Mouse (Mus musculus) mammary gland, adult 2 months (tissue): Measurements from ENCODE around the gene Gm20741. TPM values are rescaled to one million over a fixed set of nuclear protein-coding genes. Genes with fewer than 3 reads are reported as not detected.

Experiments
- polyA plus RNA-seq: library from polyadenylated mRNA; depleted of rRNA; stranded (reverse); fragments of >200 nt; gene quantifications from 2 replicates; pipeline ENCODE4 v1.2.3, GENCODE M21; 2012; ENCODE audit warnings: low replicate concordance; rRNA removed

The Gm20741 gene
- polyA plus RNA-seq: not detected in 2 replicates

GRCm38 (mm10) chr16:88811827-88812226 is at the start of gene Gm20741:
TSS of gene Gm20741 (minus strand) at chr16:88812220.

DNA sequence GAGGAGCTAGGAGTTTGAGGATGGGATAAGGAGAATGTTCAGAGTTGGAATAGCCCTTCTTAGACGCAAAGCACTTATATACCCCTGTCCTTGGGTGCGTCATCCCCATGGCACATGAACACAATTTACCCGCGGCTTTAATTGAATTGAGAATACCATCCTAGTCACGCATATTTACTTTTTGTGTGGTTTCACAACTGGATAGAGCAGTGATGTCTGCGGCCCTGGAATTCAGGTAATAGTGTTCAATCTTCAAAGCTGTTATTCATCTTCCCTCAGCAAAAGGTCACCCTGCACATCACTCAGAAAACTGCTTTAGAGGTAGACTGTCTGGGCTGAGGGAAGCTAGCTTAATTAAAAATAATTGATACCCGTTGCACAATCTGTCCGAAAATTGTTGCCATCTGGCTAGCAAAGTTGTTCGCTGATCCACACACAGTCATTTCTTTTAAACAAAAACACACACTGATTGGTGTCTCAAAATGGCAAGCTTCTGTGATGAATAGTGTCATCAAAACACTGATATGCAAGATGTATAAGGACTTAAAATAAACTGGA is 14.2 kb upstream of the Gm20741 start, which contains the start of gene Krtap14:
Krtap14 (minus strand) TSS at position 51 of the 558 bp plus-strand sequence.

DNA sequence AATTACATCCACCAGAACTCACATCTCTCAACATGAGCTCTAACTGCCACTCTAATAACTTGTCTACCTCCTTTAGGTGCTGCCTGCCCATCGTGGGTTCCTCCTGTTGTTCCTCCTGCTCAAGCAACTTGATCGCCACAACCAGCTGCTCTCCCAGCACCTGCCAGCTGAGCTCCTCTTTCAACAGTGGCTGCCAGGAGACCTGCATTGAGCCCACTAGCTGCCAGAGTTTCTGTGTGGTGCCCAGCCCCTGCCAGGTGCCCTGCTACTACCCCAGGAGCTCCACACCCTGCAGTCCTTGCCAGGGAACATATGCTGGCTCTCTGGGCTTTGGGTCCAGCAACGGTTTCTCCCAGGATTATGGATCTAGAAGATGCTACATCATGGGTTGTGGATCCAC is 8.0 kb upstream of the Gm20741 start, which contains the start of gene Krtap15:
Krtap15 (plus strand) TSS at position 150 of the 400 bp plus-strand sequence.

DNA sequence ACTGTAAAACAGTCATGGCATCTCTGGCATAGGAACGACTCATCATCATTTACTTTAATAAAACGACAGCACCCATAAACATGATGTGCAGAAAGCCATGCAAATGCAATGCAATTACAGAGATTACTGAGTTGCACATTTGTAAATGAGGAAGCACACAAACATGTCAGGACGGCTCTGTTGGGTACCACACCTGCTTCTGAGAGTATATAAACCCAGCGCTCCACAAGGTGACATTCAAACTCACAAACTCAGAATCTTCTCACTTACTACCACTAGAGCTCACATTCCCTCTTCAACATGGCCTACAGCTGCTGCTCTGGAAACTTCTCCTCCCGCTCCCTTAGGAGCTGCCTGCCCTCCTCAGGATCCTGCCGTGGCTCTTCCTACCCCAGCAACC is 34.4 kb downstream of the Gm20741 start, which contains the start of gene Gm5965:
Gm5965 (plus strand) TSS at position 301 of the 400 bp plus-strand sequence.

GRCm38 (mm10) chr16:88774106-88774505 is 37.9 kb downstream of the Gm20741 start, which contains the start of gene 2310057N15Rik:
TSS of gene 2310057N15Rik (minus strand) at chr16:88774206.

Other genes starting within 250 kb of the Gm20741 start
- 2.8 and 4.9 TPM in 2 replicates for gene Cldn8, start 249.0 kb downstream of the Gm20741 start, polyA plus RNA-seq
- not detected in 2 replicates for gene Krtap24-1, start 199.9 kb downstream of the Gm20741 start, polyA plus RNA-seq
- gene 2310079G19Rik, start 184.6 kb downstream of the Gm20741 start, polyA plus RNA-seq: not detected in 2 replicates
- gene Krtap26-1, start 164.4 kb downstream of the Gm20741 start, polyA plus RNA-seq: not detected in 2 replicates
- gene Krtap27-1, start 140.5 kb downstream of the Gm20741 start, polyA plus RNA-seq: not detected in 2 replicates
- gene 2310061N02Rik, start 104.3 kb downstream of the Gm20741 start, polyA plus RNA-seq: not detected in 2 replicates
- not detected in 2 replicates for gene Krtap13-1, start 83.4 kb downstream of the Gm20741 start, polyA plus RNA-seq
- gene Krtap13, start 60.6 kb downstream of the Gm20741 start, polyA plus RNA-seq: not detected in 2 replicates
- gene 2310034C09Rik, start 53.4 kb downstream of the Gm20741 start, polyA plus RNA-seq: not detected in 2 replicates
- gene 2310057N15Rik, start 38.0 kb downstream of the Gm20741 start, polyA plus RNA-seq: not detected in 2 replicates
- gene Gm5965, start 34.3 kb downstream of the Gm20741 start, polyA plus RNA-seq: not detected in 2 replicates
- not detected in 2 replicates for gene Krtap15, start 8.0 kb upstream of the Gm20741 start, polyA plus RNA-seq
- not detected in 2 replicates for gene Krtap14, start 13.9 kb upstream of the Gm20741 start, polyA plus RNA-seq
- not detected in 2 replicates for gene Krtap19-1, start 57.2 kb upstream of the Gm20741 start, polyA plus RNA-seq
- gene Krtap19-2, start 62.0 kb upstream of the Gm20741 start, polyA plus RNA-seq: not detected in 2 replicates
- gene Krtap19-3, start 65.8 kb upstream of the Gm20741 start, polyA plus RNA-seq: not detected in 2 replicates
- not detected in 2 replicates for gene Krtap19-4, start 72.9 kb upstream of the Gm20741 start, polyA plus RNA-seq
- gene Krtap19-5, start 84.2 kb upstream of the Gm20741 start, polyA plus RNA-seq: not detected in 2 replicates
- not detected in 2 replicates for gene Krtap19-9b, start 120.0 kb upstream of the Gm20741 start, polyA plus RNA-seq
- not detected in 2 replicates for gene Krtap16-3, start 150.7 kb upstream of the Gm20741 start, polyA plus RNA-seq
- gene Krtap22-2, start 198.5 kb upstream of the Gm20741 start, polyA plus RNA-seq: not detected in 2 replicates
- gene Gm10229, start 203.1 kb upstream of the Gm20741 start, polyA plus RNA-seq: not detected in 2 replicates
- not detected in 2 replicates for gene Krtap6-1, start 219.5 kb upstream of the Gm20741 start, polyA plus RNA-seq
- not detected in 2 replicates for gene Gm10228, start 229.3 kb upstream of the Gm20741 start, polyA plus RNA-seq
- not detected in 2 replicates for gene Krtap6-5, start 235.7 kb upstream of the Gm20741 start, polyA plus RNA-seq